Mouse (Mus musculus) stomach, embryonic 14.5 days (tissue): Measurements from ENCODE around the gene Sdccag8. TPM values are rescaled to one million over a fixed set of nuclear protein-coding genes. Genes with fewer than 3 reads are reported as not detected.

Experiments used
- ATAC-seq: fragments of 200-750 bp; cut with Nextera tagmentation; 2 replicates; pipeline ENCODE4 v1.8.0; 2017; ENCODE audit warnings: low read depth, moderate TSS enrichment; ENCODE audit not compliant: insufficient number of reproducible peaks, insufficient read depth, low FRiP score
- H3K27ac ChIP-seq: fragments of 300-500 bp; sonication (generic); 2 replicates; pipeline ENCODE4 v1.5.1; 2014; ENCODE audit warnings: mild to moderate bottlenecking, low read length, moderate library complexity, mixed read lengths
- H3K27me3 ChIP-seq: fragments of 300-500 bp; sonication (generic); 2 replicates; pipeline ENCODE4 v1.6.1; 2014; ENCODE audit warnings: low read length, control low read depth, mixed read lengths; ENCODE audit not compliant: control insufficient read depth, insufficient read depth
- H3K36me3 ChIP-seq: fragments of 300-500 bp; sonication (generic); 2 replicates; pipeline ENCODE4 v1.6.1; 2014; ENCODE audit warnings: mild to moderate bottlenecking, control low read depth, low read length, moderate library complexity, mixed read lengths; ENCODE audit not compliant: control insufficient read depth, insufficient read depth
- H3K4me1 ChIP-seq: fragments of 300-500 bp; sonication (generic); 2 replicates; pipeline ENCODE4 v1.6.1; 2014; ENCODE audit warnings: low read length, control low read depth, mixed read lengths; ENCODE audit not compliant: control insufficient read depth, insufficient read depth
- H3K4me2 ChIP-seq: fragments of 300-500 bp; sonication (generic); replicated peaks from 2 replicates; pipeline ENCODE4 v1.6.1; 2014; ENCODE audit warnings: low read depth, low read length, control low read depth
- H3K4me3 ChIP-seq: fragments of 300-500 bp; sonication (generic); 2 replicates; pipeline ENCODE4 v1.5.1; 2014; ENCODE audit warnings: low read depth, low read length, control low read depth
- H3K9ac ChIP-seq: fragments of 300-500 bp; sonication (generic); replicated peaks from 2 replicates; pipeline ENCODE4 v1.6.1; 2014; ENCODE audit warnings: low read depth, mild to moderate bottlenecking, control low read depth, low read length, moderate library complexity, mixed read lengths
- H3K9me3 ChIP-seq: fragments of 300-500 bp; sonication (generic); 2 replicates; pipeline ENCODE4 v1.6.1; 2016; ENCODE audit warnings: low read depth, low read length, control low read depth; ENCODE audit not compliant: control insufficient read depth
- WGBS: fragments of 180-500 bp; shearing (Covaris S2); extraction: QIAGEN DNeasy Blood & Tissue Kit; methylation state at CpG from one replicate; pipeline ENCODE4 v1.1.7; 2014; 5-methylcytosine and 5-hydroxymethylcytosine counted together
- polyA plus RNA-seq: library from polyadenylated mRNA; unstranded; fragments of >200 nt; fragmentation: Nextera tagmentation; extraction: Ambion mirVana; gene quantifications from 2 replicates; pipeline ENCODE4 v1.2.1, GENCODE M21; 2014

Sdccag8 gene
- polyA plus RNA-seq, 1 experiment from 2014 or later: 17.6 TPM

DNA sequence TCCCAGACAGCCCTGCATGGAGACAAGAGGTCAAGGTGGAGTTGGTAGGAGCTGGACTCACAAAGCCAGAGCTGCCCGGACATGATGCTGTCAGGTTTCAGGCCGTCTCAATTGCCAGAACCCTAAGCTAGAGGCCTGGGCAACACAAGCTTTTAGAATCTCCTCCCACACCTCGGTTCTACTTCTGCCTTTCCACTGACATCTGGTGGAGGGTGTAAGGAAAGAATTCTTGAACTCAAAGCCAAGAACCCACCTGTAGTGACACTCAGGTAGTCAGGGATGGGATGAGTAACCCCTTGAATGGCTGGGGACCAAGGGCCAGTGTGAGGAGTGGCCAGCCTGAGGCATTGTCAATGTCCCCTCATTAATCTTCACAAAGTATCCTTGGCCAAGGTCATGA lies 208.3 kb downstream of the Sdccag8 start:
- Histone ChIP-seq H3K9ac (no peak overlapping the region), H3K27me3 (no peaks in the 10 kb centered on the region), H3K4me2 (no peak overlapping the region), H3K27ac (no peak overlapping the region), H3K4me1 (0 out of 2 replicates have a peak, but pooled peaks cover 3% of the 10 kb centered on the region), H3K4me3 (no peak overlapping the region), H3K36me3 (no peaks in the 10 kb centered on the region), H3K9me3 (no peaks in the 10 kb centered on the region)
- no peak for ATAC-seq
- 81% methylated on average over 3 of the region's 3 CpGs for WGBS

DNA sequence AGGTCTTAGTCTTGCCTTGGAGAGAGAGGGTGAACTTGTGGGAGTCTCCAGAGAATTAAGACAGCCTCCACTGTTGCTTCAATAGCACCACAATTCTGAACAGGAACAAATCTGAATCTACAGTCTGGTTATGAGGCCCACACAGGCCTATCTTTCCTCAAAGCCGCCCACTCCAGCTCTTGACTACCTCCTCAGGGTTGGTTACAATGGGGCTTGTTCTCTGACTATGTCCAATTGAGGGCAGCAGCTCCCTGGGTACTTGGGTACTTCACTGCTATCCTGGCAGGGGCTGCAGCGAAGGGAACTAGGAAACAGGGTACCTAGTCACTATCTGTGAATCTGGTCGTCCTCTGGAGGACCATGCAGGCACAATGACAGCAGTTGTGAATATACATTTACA lies 213.2 kb downstream of the Sdccag8 start:
- 88% methylated on average over 3 of the region's 3 CpGs for WGBS
- no peak overlapping the region for H3K4me3 ChIP-seq
- ATAC-seq: no peak

DNA sequence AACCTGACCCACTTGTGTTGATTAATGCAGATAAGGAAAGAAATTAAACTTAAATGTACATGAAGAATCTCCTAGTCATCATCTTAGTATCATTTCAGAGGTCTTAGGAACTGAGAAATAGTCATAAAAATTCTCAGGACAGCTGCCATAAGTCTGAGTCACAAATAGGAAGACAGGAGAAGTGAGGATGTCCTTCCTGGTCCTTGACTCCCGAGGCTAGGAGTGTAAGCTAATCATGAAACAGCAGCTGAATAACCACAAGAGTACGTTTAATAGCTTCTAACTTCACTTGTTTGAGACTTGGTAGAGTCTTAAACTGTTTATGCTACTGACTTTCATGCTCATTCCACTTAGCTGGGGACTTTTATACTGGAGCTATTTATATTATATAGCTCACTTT lies 214.6 kb downstream of the Sdccag8 start:
- H3K9ac ChIP-seq: no peak overlapping the region
- no peaks in the 10 kb centered on the region for H3K9me3 ChIP-seq
- H3K4me2 ChIP-seq: no peak overlapping the region
- no peaks in the 10 kb centered on the region for H3K27me3 ChIP-seq
- no peak for ATAC-seq
- no peaks in the 10 kb centered on the region for H3K4me1 ChIP-seq
- no peak overlapping the region for H3K27ac ChIP-seq
- WGBS: 59% methylated on average over 2 of the region's 2 CpGs
- H3K36me3 ChIP-seq: peaks cover 3% of the 10 kb centered on the region; the same call in 1 of the 2 replicates
- H3K4me3 ChIP-seq: no peak overlapping the region

More for the DNA sequence above, 213.2 kb downstream of the Sdccag8 start:
- peaks cover 3% of the 10 kb centered on the region; the same call in 1 of the 2 replicates for H3K36me3 ChIP-seq
- H3K9me3 ChIP-seq: no peaks in the 10 kb centered on the region
- H3K9ac ChIP-seq: no peak overlapping the region
- H3K27me3 ChIP-seq: no peaks in the 10 kb centered on the region
- H3K4me1 ChIP-seq: no peaks in the 10 kb centered on the region
- H3K27ac ChIP-seq: no peak overlapping the region
- no peak overlapping the region for H3K4me2 ChIP-seq

DNA sequence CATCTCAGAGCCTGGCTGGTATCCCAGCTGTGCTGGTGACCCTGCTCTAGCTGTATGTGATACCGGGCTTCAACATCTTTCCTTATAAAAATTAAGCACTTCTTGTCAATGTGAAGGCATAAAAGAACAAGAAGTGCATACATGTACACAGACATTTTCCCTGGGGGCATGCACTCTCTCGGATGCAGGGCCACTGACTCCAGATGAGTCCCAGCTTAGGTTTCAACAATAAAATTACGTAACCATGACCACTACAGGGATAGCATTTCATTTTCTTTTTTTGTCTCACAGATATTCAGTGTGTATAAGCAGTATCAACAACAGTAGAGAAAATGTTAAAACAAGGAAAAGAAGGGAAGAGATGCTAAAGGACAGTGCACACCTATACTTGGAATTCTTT lies 216.2 kb downstream of the Sdccag8 start:
- ATAC-seq: no peak
- Histone ChIP-seq H3K9ac (no peak overlapping the region), H3K27me3 (no peaks in the 10 kb centered on the region), H3K9me3 (no peaks in the 10 kb centered on the region), H3K4me2 (no peak overlapping the region), H3K27ac (no peak overlapping the region), H3K4me3 (no peak overlapping the region), H3K4me1 (no peaks in the 10 kb centered on the region), H3K36me3 (peaks cover 3% of the 10 kb centered on the region; the same call in 1 of the 2 replicates)
- 89% methylated on average over 3 of the region's 3 CpGs for WGBS

DNA sequence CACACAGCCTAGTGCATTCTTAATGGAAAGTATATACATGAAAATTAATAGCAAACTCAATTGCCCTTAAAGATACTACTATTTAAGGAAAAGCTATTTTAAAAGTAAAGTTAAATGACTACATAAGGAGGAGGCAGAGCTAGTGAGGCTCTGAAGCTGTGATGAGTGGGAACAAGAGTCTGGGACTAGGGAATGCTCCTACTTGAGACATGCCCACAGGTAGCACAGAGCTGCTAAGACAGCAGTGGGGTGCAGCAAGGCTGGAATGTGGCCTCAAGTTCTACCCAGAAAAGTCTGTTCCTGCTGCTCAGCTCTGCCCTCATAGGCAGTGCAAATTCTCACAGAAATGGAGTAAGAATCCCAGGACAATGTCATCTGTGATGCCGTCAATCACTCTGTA lies 216.7 kb downstream of the Sdccag8 start:
- Histone ChIP-seq H3K36me3 (peaks cover 3% of the 10 kb centered on the region; the same call in 1 of the 2 replicates), H3K27me3 (no peaks in the 10 kb centered on the region), H3K4me1 (no peaks in the 10 kb centered on the region), H3K9me3 (no peaks in the 10 kb centered on the region), H3K9ac (no peak overlapping the region), H3K27ac (no peak overlapping the region), H3K4me2 (no peak overlapping the region), H3K4me3 (no peak overlapping the region)
- no peak for ATAC-seq
- 95% methylated on average over 1 of the region's 1 CpGs for WGBS

DNA sequence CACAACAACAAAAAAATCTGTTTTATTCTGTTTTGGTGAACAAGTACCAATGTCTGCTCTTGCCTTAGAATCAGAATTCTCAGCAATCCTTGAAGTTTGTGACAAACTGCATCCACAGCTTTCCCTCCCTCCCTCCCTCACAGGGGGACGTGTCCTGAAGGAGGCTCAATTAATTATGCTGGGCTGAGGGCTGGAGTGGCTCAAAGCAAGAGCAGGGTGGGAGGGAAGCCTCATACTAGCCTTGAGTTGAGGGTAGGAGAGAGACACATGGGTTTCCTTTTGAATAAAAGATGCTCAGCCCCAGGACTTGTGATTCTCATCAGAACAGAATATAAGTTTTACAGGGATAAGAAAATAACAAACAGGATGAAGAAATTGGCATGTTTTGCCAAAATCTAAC lies 217.8 kb downstream of the Sdccag8 start:
- Histone ChIP-seq H3K4me2 (no peak overlapping the region), H3K4me3 (no peak overlapping the region), H3K27ac (no peak overlapping the region), H3K27me3 (no peaks in the 10 kb centered on the region), H3K9ac (no peak overlapping the region), H3K9me3 (no peaks in the 10 kb centered on the region), H3K4me1 (no peaks in the 10 kb centered on the region), H3K36me3 (peaks cover 3% of the 10 kb centered on the region; the same call in 1 of the 2 replicates)
- 20% methylated on average over 1 of the region's 1 CpGs for WGBS
- no peak for ATAC-seq

DNA sequence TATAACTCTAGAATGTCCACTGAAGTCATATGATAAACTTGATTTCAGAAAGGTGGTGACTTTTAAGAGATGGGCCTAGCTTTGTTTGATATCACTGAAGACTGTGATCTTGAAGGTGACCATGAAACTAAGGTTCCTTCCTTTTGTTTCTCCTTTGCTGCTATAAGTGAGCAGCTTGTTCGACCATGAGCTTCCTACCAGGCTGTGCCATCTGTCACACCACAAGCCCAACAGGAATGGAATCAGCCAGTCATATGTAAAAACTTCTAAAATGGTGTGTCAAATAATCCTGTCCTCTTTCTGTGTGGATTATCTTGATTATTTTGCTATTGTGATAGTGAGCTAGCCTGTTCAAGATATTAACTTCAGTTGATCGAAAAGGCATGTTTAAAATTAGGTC lies 221.0 kb downstream of the Sdccag8 start:
- H3K9me3 ChIP-seq: no peaks in the 10 kb centered on the region
- H3K4me2 ChIP-seq: no peak overlapping the region
- ATAC-seq: no peak
- no peak overlapping the region for H3K9ac ChIP-seq
- H3K4me3 ChIP-seq: no peak overlapping the region
- H3K4me1 ChIP-seq: no peaks in the 10 kb centered on the region
- no peak overlapping the region for H3K27ac ChIP-seq
- no peaks in the 10 kb centered on the region for H3K27me3 ChIP-seq
- peaks cover 3% of the 10 kb centered on the region; the same call in 1 of the 2 replicates for H3K36me3 ChIP-seq
- WGBS: 89% methylated on average over 2 of the region's 2 CpGs

DNA sequence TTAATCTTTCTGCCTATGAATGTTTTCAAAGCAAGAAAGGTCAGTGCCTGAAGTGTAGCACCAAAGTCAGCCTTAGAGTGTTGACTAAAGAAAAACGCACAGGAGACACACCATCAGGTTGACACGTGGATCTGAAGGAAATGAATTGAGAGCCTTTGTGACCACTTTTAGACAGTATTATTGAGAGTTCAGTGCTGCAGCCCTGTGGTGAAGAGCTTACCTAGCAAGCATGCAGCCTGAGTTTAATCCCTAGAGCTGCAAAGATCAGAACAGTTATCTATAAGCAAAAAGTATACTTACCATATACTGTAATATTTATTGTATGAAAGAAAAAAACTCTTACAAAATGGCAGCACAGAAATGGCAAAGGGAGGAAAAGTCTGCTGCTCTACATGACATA lies 223.9 kb downstream of the Sdccag8 start:
- 38% methylated on average over 2 of the region's 2 CpGs for whole genome bisulfite sequencing
- no peaks in the 10 kb centered on the region for H3K27me3 ChIP-seq
- H3K36me3 ChIP-seq: no peaks in the 10 kb centered on the region
- H3K4me2 ChIP-seq: no peak overlapping the region
- peak overlapping the region; percentile 11; the same call in 1 of the 2 replicates for H3K27ac ChIP-seq
- ATAC-seq: no peak
- H3K9me3 ChIP-seq: no peaks in the 10 kb centered on the region
- H3K4me1 ChIP-seq: no peaks in the 10 kb centered on the region
- no peak overlapping the region for H3K4me3 ChIP-seq
- H3K9ac ChIP-seq: no peak overlapping the region

DNA sequence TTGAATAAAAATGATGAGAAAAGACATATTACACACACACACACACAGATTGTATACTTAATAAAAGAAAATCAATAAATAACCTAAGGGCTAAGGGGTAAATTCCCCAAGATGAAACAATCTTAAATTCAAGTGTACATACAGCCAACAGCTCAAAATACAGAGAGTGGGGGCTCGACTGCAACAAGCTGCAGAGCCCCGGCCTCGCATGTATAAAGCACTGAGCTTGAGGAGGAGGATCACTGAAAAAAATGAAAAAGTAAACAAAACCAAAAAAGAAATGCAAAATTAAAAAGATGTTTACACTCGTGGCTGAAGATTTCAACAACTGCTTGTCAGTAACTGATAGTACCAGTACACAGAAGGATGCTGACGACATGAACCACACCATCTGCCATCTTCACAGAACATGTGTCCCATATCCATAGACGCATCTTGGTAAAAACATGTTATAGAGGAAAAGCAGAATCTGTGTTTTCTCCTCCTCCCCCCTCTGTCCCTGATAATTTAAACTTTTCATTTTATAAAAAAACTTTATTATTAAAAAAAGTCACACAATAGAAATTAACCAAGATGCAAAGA lies 224.7 kb downstream of the Sdccag8 start:
- no peaks in the 10 kb centered on the region for H3K4me1 ChIP-seq
- no peak overlapping the region for H3K27ac ChIP-seq
- H3K36me3 ChIP-seq: no peaks in the 10 kb centered on the region
- H3K4me2 ChIP-seq: no peak overlapping the region
- H3K4me3 ChIP-seq: no peak overlapping the region
- H3K9me3 ChIP-seq: no peaks in the 10 kb centered on the region
- no peaks in the 10 kb centered on the region for H3K27me3 ChIP-seq
- H3K9ac ChIP-seq: no peak overlapping the region
- no peak for ATAC-seq
- WGBS: 48% methylated on average over 6 of the region's 6 CpGs
